Mouse (Mus musculus) thymus, postnatal 10 days (tissue): ENCODE results near the gene Pik3ap1.

Source experiments
- DNase-seq, 2 experiments: peaks; one replicate each; pipeline ENCODE4 v3.0.0; 2021; ENCODE audit warnings: low spot score in 2 of 2

Gene Pik3ap1

DNA sequence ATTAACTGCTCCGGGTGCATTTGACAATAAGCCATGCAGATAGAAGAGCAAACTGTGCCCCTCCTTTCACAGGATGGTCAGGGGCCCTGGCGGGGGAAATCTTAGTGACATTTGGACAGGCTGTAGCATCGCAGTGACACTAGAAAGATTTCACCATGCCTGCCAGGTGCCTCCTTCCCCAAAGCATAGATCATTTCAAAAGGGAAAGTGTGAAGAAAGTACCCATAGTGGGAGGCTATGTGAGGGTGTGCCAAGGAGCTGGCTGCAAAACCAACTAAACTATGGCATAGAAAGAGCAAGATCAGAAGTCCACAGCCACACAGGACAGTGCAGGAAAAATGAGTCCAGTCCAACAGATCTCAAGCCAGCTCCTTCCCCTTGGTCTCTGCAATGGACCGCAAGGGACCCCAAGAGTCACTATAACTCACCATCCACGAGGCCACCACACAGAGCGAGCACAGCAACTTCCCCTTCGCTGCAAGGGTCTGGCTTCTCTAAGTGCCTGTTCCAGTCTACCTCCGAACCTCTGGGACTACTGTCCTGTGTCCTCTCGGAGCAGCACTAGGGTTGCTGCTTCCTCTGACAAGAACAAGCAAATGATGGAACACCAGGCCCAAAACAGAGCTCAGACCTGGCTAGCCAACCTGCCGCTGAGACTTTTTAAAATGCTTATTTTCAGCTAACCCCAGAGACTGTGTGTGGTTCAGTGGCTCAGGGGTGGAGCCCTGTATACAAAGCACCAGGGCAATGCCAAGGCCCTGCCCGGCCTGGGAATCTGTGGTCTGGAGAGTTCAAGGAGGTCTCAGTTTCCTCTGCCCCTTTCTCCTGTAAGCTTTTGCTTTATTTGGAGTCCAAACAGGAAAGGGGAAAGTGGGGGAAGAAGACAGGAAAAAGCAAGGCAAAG, 15.1 kb downstream of the Pik3ap1 start:
- no peak for DNase-seq

GRCm38 (mm10) chr19:41366854-41367517, 17.9 kb downstream of the Pik3ap1 start:
- no peak for DNase-seq

GRCm38 (mm10) chr19:41366192-41366853, 18.6 kb downstream of the Pik3ap1 start:
- no peak for DNase-seq

- no peak for DNase-seq
Measured at GRCm38 (mm10) chr19:41365570-41365969, 19.3 kb downstream of the Pik3ap1 start.

DNA sequence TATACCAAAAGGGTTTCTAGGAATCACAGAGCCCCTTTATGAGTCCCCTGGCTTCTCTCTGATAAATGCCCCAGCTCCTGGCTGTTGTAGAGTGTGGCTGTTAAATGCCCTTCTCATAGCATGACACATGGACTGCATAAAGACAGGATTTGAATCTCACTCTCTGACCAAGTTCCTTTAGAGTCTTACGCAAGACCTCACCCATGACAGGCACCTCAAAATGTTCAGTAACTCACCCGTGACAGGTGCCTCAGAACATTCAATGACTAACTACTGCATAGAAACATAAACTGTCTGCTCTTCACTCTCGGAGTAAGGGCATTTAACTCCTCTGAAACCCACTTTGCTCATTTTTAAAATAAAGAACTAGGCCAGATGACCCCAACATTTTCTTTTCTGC, 20.4 kb downstream of the Pik3ap1 start:
- DNase-seq = no peak

- DNase-seq = no peak
Measured at GRCm38 (mm10) chr19:41362963-41363362, 21.9 kb downstream of the Pik3ap1 start.

GRCm38 (mm10) chr19:41360459-41360858, 24.4 kb downstream of the Pik3ap1 start:
- DNase-seq = peak in 1 of 2 experiments; percentile 24

DNA sequence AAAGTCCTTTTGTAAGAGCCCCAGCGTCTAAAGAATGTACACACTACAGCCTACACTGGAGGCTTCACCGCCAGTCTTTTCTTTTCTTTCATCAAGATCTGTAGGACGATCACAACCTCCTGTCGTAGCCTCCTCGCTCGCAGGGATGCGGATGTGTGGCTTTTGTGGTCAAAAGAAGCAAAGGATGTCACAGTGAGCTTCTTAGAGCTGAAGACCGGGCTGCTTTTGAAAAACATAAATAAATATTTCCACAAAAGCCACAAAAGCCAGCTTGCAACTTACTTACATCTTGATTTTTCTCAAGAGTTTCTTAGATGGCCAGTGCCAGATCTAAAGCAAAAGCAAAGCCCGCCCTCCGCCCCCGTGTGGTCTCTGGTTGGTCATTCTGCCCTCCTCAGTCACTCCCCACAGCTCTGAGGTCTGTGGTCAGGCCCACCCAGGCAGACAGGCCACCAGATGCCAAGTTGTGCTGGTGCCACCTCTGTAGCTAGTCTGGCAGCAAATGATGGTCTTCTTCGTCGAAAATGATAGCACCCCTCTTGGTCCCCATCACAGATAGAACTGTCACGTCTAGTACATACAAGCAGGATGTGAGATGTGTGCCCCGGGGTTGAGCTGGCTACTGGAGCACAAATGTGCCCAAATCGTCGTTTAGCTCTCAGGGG, 30.5 kb downstream of the Pik3ap1 start:
- DNase-seq = peak; percentile 46 to 54

DNA sequence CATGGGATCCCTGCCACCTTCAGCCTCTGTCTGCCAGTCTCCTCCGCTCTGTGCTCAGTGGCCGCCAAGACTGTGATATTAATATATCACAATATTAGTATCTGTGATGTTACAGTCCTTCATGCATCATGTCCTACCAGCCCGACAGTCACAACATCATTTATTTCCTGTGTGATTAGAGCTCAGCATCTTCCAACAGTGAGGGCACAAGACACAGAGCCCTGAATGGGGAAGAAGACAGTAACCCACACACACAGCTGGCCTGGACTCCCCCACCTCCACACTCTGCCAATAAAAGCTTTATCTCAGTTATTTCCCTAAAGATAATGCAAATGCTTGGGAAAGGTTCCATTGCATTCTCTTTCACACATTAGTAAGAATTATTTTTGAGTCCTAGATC, 35.3 kb downstream of the Pik3ap1 start:
- no peak for DNase-seq

GRCm38 (mm10) chr19:41348161-41348560, 36.7 kb downstream of the Pik3ap1 start:
- no peak for DNase-seq

DNA sequence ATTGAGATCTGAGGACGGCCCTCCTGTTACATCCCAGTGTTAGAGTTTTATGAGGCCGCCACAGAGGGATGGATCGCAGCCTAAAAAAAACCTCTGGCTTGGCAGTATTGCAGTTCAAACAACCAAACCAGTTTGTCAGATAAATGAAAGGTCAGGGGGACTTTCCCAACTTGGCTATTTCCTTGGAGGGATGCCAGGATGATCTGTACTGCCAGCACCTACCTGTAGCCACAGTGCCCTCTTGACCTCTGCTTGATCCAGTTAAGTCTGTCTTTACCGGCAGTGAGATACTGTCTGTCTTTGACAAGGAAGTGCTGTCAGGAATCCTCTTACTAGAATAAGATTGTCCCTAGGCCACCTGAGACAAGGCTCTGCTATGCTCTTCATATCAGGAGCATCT, 37.6 kb downstream of the Pik3ap1 start:
- no peak for DNase-seq

DNA sequence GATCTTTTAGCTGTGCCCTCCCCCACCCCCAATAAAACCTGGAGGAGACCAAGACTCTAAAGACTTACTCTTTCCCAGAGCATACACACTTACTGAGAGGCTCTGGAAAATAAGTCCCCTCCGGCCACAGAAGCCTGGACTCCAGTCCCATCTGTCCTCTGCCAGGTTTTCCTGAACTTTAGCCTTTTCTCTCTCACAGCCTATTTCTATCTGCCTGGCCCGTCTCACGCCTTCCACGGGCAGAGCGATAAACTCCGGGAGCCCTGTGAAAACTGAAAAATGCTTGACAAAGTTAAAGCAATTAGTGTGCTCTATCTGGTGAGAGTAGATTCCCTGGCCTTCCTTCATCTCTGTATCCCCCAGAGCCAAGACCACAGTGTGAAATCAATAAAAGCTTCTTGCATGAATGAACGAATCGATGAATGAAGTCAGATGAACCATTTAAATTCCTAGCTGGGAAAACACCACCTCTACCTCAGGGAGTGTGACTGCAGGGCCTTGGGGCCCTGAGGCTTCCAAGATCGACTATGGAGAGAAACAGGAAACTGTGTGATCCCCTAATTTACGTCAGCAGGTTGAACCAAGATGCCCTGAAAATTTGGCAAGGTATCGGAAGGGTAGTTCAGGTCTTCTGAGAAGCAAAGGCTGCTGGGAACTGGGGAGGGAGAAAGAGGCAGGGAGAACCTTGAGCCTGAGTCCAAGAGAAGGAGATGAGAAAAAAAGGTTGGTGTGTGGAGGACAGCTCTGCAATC, 38.6 kb downstream of the Pik3ap1 start:
- no peak for DNase-seq

- DNase-seq = peak; percentile 41 to 45
Measured at GRCm38 (mm10) chr19:41345028-41345741, 39.7 kb downstream of the Pik3ap1 start.

- peak in 1 of 2 experiments; percentile 9 for DNase-seq
Measured at GRCm38 (mm10) chr19:41344666-41345027, 40.3 kb downstream of the Pik3ap1 start.

- DNase-seq = no peak
Measured at GRCm38 (mm10) chr19:41342592-41343090, 42.3 kb downstream of the Pik3ap1 start.

- no peak for DNase-seq
Measured at GRCm38 (mm10) chr19:41341677-41342076, 43.2 kb downstream of the Pik3ap1 start.

GRCm38 (mm10) chr19:41339020-41339836, 45.7 kb downstream of the Pik3ap1 start:
- DNase-seq = peak in 1 of 2 experiments; percentile 16

- no peak for DNase-seq
Measured at GRCm38 (mm10) chr19:41338379-41338778, 46.5 kb downstream of the Pik3ap1 start.

- DNase-seq = no peak
Measured at GRCm38 (mm10) chr19:41335721-41336120, 49.2 kb downstream of the Pik3ap1 start.
